Mouse (Mus musculus) embryonic facial prominence, embryonic 15.5 days (tissue): ENCODE measurements around the gene Fbln5. TPM values are rescaled to one million over a fixed set of nuclear protein-coding genes. Genes with fewer than 3 reads are reported as not detected.

ENCODE experiments used
- ATAC-seq: fragments of 200-750 bp; cut with Nextera tagmentation; 2 replicates; pipeline ENCODE4 v1.8.0; 2017; ENCODE audit warnings: low read depth, moderate TSS enrichment; ENCODE audit not compliant: insufficient number of reproducible peaks, low FRiP score, low TSS enrichment
- H3K27ac ChIP-seq: fragments of 300-500 bp; sonication (generic); replicated peaks from 2 replicates; pipeline ENCODE4 v1.5.1; 2015; ENCODE audit warnings: mild to moderate bottlenecking, inconsistent platforms
- H3K27me3 ChIP-seq: fragments of 300-500 bp; sonication (generic); 2 replicates; pipeline ENCODE4 v1.6.1; 2015; ENCODE audit warnings: inconsistent platforms
- H3K36me3 ChIP-seq: fragments of 300-500 bp; sonication (generic); 2 replicates; pipeline ENCODE4 v1.6.1; 2015; ENCODE audit warnings: mild to moderate bottlenecking, inconsistent platforms
- H3K4me1 ChIP-seq: fragments of 300-500 bp; sonication (generic); 2 replicates; pipeline ENCODE4 v1.6.1; 2015; ENCODE audit warnings: inconsistent platforms
- H3K4me2 ChIP-seq: fragments of 300-500 bp; sonication (generic); replicated peaks from 2 replicates; pipeline ENCODE4 v1.6.1; 2015; ENCODE audit warnings: mild to moderate bottlenecking, inconsistent platforms
- H3K4me3 ChIP-seq: fragments of 300-500 bp; sonication (generic); replicated peaks from 2 replicates; pipeline ENCODE4 v1.5.1; 2015; ENCODE audit warnings: mild to moderate bottlenecking, inconsistent platforms
- H3K9ac ChIP-seq: fragments of 300-500 bp; sonication (generic); 2 replicates; pipeline ENCODE4 v1.6.1; 2015; ENCODE audit warnings: inconsistent platforms
- H3K9me3 ChIP-seq: fragments of 300-500 bp; sonication (generic); replicated peaks from 2 replicates; pipeline ENCODE4 v1.6.1; 2016; ENCODE audit warnings: inconsistent platforms
- WGBS: fragments of 180-500 bp; shearing (Covaris S2); methylation state at CpG from one replicate; pipeline ENCODE4 v1.1.7; 2015; 5-methylcytosine and 5-hydroxymethylcytosine counted together
- polyA plus RNA-seq: library from polyadenylated mRNA; unstranded; fragments of >200 nt; fragmentation: Nextera tagmentation; extraction: Ambion mirVana; gene quantifications from 2 replicates; pipeline ENCODE4 v1.2.1, GENCODE M21; 2015

The Fbln5 gene
- polyA plus RNA-seq, 1 experiment from 2014 or later = 160 TPM

- H3K4me3 ChIP-seq = no peak overlapping the region
- 0 out of 2 replicates have a peak, but pooled peaks cover 3% of the 10 kb centered on the region for H3K36me3 ChIP-seq
- 79% methylated on average over 5 of the region's 5 CpGs for WGBS
- H3K27ac ChIP-seq = no peak overlapping the region
- ATAC-seq = no peak
- H3K9me3 ChIP-seq = no peaks in the 10 kb centered on the region
- H3K4me2 ChIP-seq = no peak overlapping the region
- H3K4me1 ChIP-seq = peaks cover 13% of the 10 kb centered on the region
- H3K27me3 ChIP-seq = no peaks in the 10 kb centered on the region
- H3K9ac ChIP-seq = no peak overlapping the region
These were observed 56.8 kb downstream of the Fbln5 start for GRCm38 (mm10) chr12:101762054-101762453.

GRCm38 (mm10) chr12:101759440-101760045 is 59.3 kb downstream of the Fbln5 start:
- 52% methylated on average over 6 of the region's 6 CpGs for WGBS
- H3K9me3 ChIP-seq = no peaks in the 10 kb centered on the region
- no peak overlapping the region for H3K27ac ChIP-seq
- no peak overlapping the region for H3K9ac ChIP-seq
- H3K36me3 ChIP-seq = 0 out of 2 replicates have a peak, but pooled peaks cover 8% of the 10 kb centered on the region
- no peaks in the 10 kb centered on the region for H3K27me3 ChIP-seq
- no peak for ATAC-seq
- no peak overlapping the region for H3K4me3 ChIP-seq
- H3K4me1 ChIP-seq = peaks cover 5% of the 10 kb centered on the region
- no peak overlapping the region for H3K4me2 ChIP-seq

GRCm38 (mm10) chr12:101758698-101759097 is 60.2 kb downstream of the Fbln5 start:
- ATAC-seq = no peak
- Histone ChIP-seq H3K4me1 (peaks cover 5% of the 10 kb centered on the region), H3K27me3 (no peaks in the 10 kb centered on the region), H3K27ac (no peak overlapping the region), H3K36me3 (0 out of 2 replicates have a peak, but pooled peaks cover 5% of the 10 kb centered on the region), H3K4me3 (no peak overlapping the region), H3K4me2 (no peak overlapping the region), H3K9me3 (no peaks in the 10 kb centered on the region), H3K9ac (no peak overlapping the region)

DNA sequence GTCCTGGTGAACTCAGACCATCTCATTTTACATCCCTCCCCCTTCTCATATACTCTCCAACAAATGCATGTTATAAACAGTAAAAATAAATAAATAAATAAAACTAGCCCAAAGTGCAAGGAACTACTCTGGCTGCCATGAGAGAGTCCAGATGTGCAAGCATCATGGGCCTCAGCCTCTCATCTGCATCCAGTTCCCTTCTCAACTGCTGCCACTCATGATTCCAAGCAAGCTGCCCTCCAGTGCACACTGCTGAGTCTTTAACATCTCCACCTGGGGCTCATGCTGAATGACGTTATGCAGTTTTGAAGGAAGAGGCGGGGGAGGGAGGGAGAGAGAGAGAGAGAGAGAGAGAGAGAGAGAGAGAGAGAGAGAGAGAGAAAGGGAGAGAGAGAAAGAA is 76.5 kb downstream of the Fbln5 start:
- Histone ChIP-seq H3K27me3 (no peaks in the 10 kb centered on the region), H3K27ac (no peak overlapping the region), H3K9ac (no peak overlapping the region), H3K4me3 (no peak overlapping the region), H3K36me3 (no peaks in the 10 kb centered on the region), H3K9me3 (no peaks in the 10 kb centered on the region), H3K4me2 (no peak overlapping the region), H3K4me1 (no peaks in the 10 kb centered on the region)
- no peak for ATAC-seq
- WGBS = 50% methylated on average over 2 of the region's 2 CpGs

DNA sequence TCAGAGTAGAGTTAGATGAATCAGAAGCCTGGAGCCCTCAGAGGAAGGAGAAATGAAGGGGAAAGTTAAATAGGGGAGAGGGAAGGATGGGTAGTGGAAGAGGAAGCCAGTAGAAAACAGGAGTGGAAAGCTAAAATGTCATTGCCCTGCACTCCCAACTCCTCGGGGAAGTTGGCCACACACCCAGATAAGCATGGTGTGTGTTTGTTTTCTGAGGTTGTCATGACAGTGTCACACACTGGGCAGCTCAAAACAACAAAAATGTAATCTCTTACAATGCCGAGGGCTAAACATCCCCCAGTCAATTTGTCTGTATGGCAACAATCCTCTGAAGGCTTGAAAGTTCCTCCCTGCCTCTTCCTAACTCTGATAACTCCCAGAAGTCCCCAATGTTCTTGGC is 78.4 kb downstream of the Fbln5 start:
- Histone ChIP-seq H3K4me3 (no peak overlapping the region), H3K36me3 (no peaks in the 10 kb centered on the region), H3K4me2 (no peak overlapping the region), H3K4me1 (no peaks in the 10 kb centered on the region), H3K27me3 (no peaks in the 10 kb centered on the region), H3K9ac (no peak overlapping the region), H3K9me3 (no peaks in the 10 kb centered on the region), H3K27ac (no peak overlapping the region)
- WGBS = 52% methylated on average over 2 of the region's 2 CpGs
- no peak for ATAC-seq

DNA sequence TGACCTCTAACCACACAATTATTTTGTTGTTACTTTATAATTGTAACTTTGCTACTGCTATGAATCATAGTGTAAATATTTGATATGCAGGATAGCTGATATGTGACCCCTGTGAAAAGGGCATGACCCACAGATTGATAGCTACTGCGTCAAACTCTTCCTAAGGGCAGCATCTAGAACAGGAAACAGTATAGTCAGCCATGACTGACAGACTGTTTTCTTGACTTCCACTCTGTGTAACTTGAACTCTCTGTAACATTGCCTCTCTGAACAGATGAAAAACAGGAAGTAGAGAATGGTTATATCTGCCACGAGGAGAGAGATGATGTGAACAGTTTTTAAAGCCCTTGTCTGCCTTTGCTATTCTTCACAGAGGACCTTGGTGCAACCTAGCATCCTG is 78.8 kb downstream of the Fbln5 start:
- no peak overlapping the region for H3K9ac ChIP-seq
- H3K4me3 ChIP-seq = no peak overlapping the region
- H3K27me3 ChIP-seq = no peaks in the 10 kb centered on the region
- no peaks in the 10 kb centered on the region for H3K4me1 ChIP-seq
- ATAC-seq = no peak
- H3K36me3 ChIP-seq = no peaks in the 10 kb centered on the region
- H3K27ac ChIP-seq = no peak overlapping the region
- no peak overlapping the region for H3K4me2 ChIP-seq
- 20% methylated on average over 2 of the region's 2 CpGs for WGBS
- H3K9me3 ChIP-seq = no peaks in the 10 kb centered on the region

DNA sequence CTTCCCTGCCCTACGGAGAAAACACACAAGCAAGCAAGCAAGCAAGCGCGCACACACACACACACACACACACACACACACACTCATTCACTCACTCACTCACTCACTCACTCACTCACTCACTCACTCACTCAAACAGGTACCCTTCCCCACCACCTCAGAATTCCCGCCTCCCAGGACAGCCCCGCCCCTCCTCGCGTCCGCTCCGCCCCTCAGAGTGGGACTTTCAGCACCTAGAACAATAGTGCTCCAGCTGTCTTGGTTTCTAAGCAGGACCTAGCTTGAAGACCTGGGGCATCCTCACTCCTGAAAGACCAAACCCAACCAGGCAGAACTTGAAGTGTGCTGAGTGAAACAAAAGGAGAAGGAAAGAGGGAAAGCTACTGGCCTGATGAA is 100.1 kb downstream of the Fbln5 start:
- ATAC-seq = peak; percentile 72
- H3K27me3 ChIP-seq = peaks cover 8% of the 10 kb centered on the region
- H3K9me3 ChIP-seq = no peaks in the 10 kb centered on the region
- H3K4me3 ChIP-seq = peak overlapping the region; percentile 67
- H3K36me3 ChIP-seq = no peaks in the 10 kb centered on the region
- 2% methylated on average over 9 of the region's 9 CpGs for WGBS
- no peaks in the 10 kb centered on the region; the same call in 1 of the 2 replicates for H3K4me1 ChIP-seq
- no peak overlapping the region for H3K27ac ChIP-seq
- peak overlapping the region; percentile 33; the same call in 1 of the 2 replicates for H3K9ac ChIP-seq
- peak overlapping the region; percentile 99 for H3K4me2 ChIP-seq

DNA sequence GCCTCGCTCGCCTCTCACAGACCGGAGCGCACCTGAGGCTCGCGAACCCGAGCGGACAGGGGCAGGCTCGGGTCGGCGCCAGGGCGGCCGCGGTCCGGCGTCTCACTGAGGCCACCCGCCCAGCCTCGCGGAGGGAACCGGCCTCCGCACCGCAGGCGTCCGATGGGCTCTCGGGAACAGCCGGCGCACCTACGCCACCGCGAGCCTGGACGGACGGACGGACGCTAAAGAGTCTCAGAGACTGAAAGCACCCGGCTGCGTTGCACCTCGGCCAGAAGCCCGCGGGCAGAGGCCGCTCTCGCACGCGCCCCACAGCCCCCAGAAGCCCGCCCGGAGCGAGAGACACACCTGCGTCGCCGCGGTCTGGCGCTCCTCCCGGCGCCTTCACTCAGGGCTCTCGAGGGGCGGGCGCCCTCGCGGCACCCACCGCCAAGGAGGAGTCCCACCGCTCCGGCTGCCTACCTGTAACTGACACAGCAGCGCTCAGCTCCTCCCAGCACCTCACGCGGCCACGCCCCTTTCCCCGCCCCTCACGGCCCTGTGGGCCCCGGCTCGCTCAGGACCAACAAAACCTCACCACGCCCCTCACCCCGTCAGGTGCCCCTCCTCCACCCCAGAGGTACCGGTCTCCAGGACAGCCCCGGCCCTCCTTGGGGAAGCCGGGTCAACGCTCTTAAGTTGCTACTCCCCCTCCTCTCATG is 100.7 kb downstream of the Fbln5 start, which contains the start of gene Tc2n:
Gene Tc2n (minus strand): TSS at position 470 of the 701 bp plus-strand sequence.
- peak; percentile 96 for ATAC-seq
- peak within 1 kb of the TSS; percentile 99 for H3K4me2 ChIP-seq
- H3K9me3 ChIP-seq = no peaks in the 10 kb centered on the region
- under 1% methylated on average over 74 of the region's 75 CpGs for WGBS
- no peaks in the 10 kb centered on the region for H3K36me3 ChIP-seq
- no peaks in the 10 kb centered on the region; the same call in 1 of the 2 replicates for H3K4me1 ChIP-seq
- peak within 1 kb of the TSS; percentile 33 for H3K9ac ChIP-seq
- H3K4me3 ChIP-seq = peak within 1 kb of the TSS; percentile 67
- no peak within 1 kb of the TSS for H3K27ac ChIP-seq
- peaks cover 8% of the 10 kb centered on the region for H3K27me3 ChIP-seq

GRCm38 (mm10) chr12:101699176-101699575 is 119.7 kb downstream of the Fbln5 start:
- Histone ChIP-seq H3K9ac (no peak overlapping the region), H3K4me3 (no peak overlapping the region), H3K9me3 (no peaks in the 10 kb centered on the region), H3K4me2 (no peak overlapping the region), H3K27ac (no peak overlapping the region), H3K4me1 (no peaks in the 10 kb centered on the region), H3K36me3 (no peaks in the 10 kb centered on the region), H3K27me3 (no peaks in the 10 kb centered on the region)
- 83% methylated on average over 3 of the region's 3 CpGs for WGBS
- no peak for ATAC-seq

Other genes starting within 250 kb of the Fbln5 start
- gene Tc2n, start 100.5 kb downstream of the Fbln5 start, polyA plus RNA-seq = 1.1 and 2.0 TPM in 2 replicates
- 29.4 and 32.2 TPM in 2 replicates for gene Trip11, start 94.2 kb upstream of the Fbln5 start, polyA plus RNA-seq
- 12.0 and 12.2 TPM in 2 replicates for gene Atxn3, start 139.2 kb upstream of the Fbln5 start, polyA plus RNA-seq
- gene Cpsf2, start 156.9 kb upstream of the Fbln5 start, polyA plus RNA-seq = 25.1 and 25.3 TPM in 2 replicates